Mouse (Mus musculus) heart, embryonic 10.5 days (tissue): Measurements from ENCODE around the gene Mfsd14a. TPM values are rescaled to one million over a fixed set of nuclear protein-coding genes. Genes with fewer than 3 reads are reported as not detected.

Source experiments
- polyA plus RNA-seq: library from polyadenylated mRNA; unstranded; fragments of >200 nt; fragmentation: Nextera tagmentation; extraction: Ambion mirVana; gene quantifications from 2 replicates; pipeline ENCODE4 v1.2.1, GENCODE M21; 2016

Mfsd14a gene
- polyA plus RNA-seq, 1 experiment from 2014 or later, result 73.9 TPM

Other genes starting within 250 kb of the Mfsd14a start
- 7.4 and 8.6 TPM in 2 replicates for gene Cdc14a, start 238.6 kb downstream of the Mfsd14a start, polyA plus RNA-seq
- 83.6 and 92.1 TPM in 2 replicates for gene Rtca, start 154.5 kb downstream of the Mfsd14a start, polyA plus RNA-seq
- gene Dbt, start 149.6 kb downstream of the Mfsd14a start, polyA plus RNA-seq, result 23.7 and 27.0 TPM in 2 replicates
- 23.1 and 37.4 TPM in 2 replicates for gene Lrrc39, start 99.7 kb downstream of the Mfsd14a start, polyA plus RNA-seq
- 21.7 and 21.9 TPM in 2 replicates for gene Sass6, start 67.7 kb downstream of the Mfsd14a start, polyA plus RNA-seq
- 18.6 and 24.8 TPM in 2 replicates for gene Trmt13, start 48.1 kb downstream of the Mfsd14a start, polyA plus RNA-seq
- 0.59 TPM in 1 of 2 replicates, not detected in the other for gene Gm43191, start 18.6 kb upstream of the Mfsd14a start, polyA plus RNA-seq
- gene Slc35a3, start 50.2 kb upstream of the Mfsd14a start, polyA plus RNA-seq, result 12.0 and 14.2 TPM in 2 replicates
- 30.7 and 47.2 TPM in 2 replicates for gene Agl, start 145.5 kb upstream of the Mfsd14a start, polyA plus RNA-seq
- 24.8 and 32.7 TPM in 2 replicates for gene Frrs1, start 196.8 kb upstream of the Mfsd14a start, polyA plus RNA-seq